Mouse (Mus musculus) ES-Bruce4 (cell line): Measurements from ENCODE around the gene Plce1.

ENCODE experiments used
- CTCF ChIP-seq: IDR thresholded peaks from one replicate; pipeline ENCODE4 v1.8.1; 2011; ENCODE audit warnings: low read depth, low read length
- EP300 ChIP-seq: IDR thresholded peaks from 2 replicates; pipeline ENCODE4 v1.6.1; 2011; ENCODE audit warnings: low read depth, low read length; ENCODE audit not compliant: insufficient read depth
- POLR2A ChIP-seq: IDR thresholded peaks from one replicate; pipeline ENCODE4 v1.8.1; 2011; ENCODE audit warnings: low read length; ENCODE audit not compliant: insufficient read depth

- TF ChIP-seq CTCF (no peak), EP300 (no peak), POLR2A (no peak)
Observed at GRCm38 (mm10) chr19:38701776-38702175, 220.9 kb downstream of the Plce1 start.
